Mouse (Mus musculus) adrenal gland, postnatal 4 days (tissue): ENCODE measurements around the gene Plekha1. TPM values are rescaled to one million over a fixed set of nuclear protein-coding genes. Genes with fewer than 3 reads are reported as not detected.

Experiments
- DNase-seq, 2 experiments: peaks; one replicate each; pipeline ENCODE4 v3.0.0; 2021 to 2022; ENCODE audit warnings: low spot score in 2 of 2, mixed read lengths in 2 of 2
- total RNA-seq, 2 experiments: library from RNA; stranded (reverse); gene quantifications; 2 replicates each; pipeline ENCODE4 v1.2.3; 2021

The Plekha1 gene
- total RNA-seq, 2 experiments from 2014 or later, result 39.2 to 41.8 TPM

GRCm38 (mm10) chr7:130914693-130915363 is 49.3 kb downstream of the Plekha1 start:
- DNase-seq, result no peak

GRCm38 (mm10) chr7:130918260-130918659 is 52.7 kb downstream of the Plekha1 start:
- no peak for DNase-seq

- no peak for DNase-seq
Measured at GRCm38 (mm10) chr7:130922981-130923731, 57.6 kb downstream of the Plekha1 start.

- DNase-seq, result no peak
Measured at GRCm38 (mm10) chr7:130930401-130930800, 64.8 kb downstream of the Plekha1 start.

- no peak for DNase-seq
Measured at GRCm38 (mm10) chr7:130932921-130933320, 67.4 kb downstream of the Plekha1 start.

GRCm38 (mm10) chr7:130934654-130935053 is 69.1 kb downstream of the Plekha1 start:
- DNase-seq, result no peak

DNA sequence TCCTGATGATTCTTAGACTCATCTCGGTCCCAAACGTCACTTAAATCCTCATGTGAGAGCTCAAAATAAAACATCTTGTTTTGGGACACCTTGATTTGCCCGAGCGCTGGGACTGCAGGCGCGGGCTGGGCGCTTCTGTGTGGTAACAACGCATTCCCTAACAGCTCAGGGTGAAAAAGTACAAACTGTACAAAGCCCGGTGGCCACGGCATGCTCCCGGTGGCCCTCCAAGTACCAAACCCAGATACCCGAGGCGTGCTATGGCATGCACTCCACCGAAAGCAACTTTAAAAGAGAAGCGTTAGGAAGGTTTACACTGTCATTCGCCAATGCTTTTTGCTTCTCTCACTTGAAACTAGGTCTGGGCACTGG is 69.9 kb downstream of the Plekha1 start:
- DNase-seq, result no peak

- DNase-seq, result peak; percentile 49
Measured at GRCm38 (mm10) chr7:130935793-130936471, 70.4 kb downstream of the Plekha1 start, which contains the start of gene Htra1. Gene Htra1, plus strand, starts transcription at chr7:130936111.

GRCm38 (mm10) chr7:130936472-130936951 is 71.0 kb downstream of the Plekha1 start:
- DNase-seq, result no peak

DNA sequence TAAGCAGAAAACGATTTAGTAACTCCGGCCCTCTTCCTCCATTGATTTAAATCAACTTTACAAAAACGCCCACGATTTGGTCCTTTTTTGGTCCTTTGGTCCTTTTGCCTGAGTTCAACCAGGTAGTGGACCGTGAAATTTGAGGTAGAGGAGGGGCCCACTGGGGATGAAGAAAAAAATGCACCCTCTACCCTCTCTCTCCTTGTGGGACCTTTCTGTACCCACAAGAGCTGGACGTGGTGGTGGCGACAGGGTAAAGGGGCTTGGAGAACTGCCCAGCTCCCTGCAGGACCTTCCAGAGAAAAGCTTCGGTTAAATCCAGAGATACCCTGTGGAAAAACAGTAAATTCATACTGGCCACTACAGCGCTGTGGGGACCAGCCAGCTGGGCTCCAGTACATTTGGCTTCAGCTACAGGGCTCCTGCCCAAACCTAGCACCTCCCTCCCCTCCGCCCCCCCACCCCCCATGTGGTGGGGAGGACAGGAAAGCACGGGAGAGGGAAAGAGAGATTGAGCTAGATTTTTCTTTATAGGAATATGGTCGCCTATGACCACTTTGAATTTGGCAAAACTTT is 71.8 kb downstream of the Plekha1 start:
- no peak for DNase-seq

DNA sequence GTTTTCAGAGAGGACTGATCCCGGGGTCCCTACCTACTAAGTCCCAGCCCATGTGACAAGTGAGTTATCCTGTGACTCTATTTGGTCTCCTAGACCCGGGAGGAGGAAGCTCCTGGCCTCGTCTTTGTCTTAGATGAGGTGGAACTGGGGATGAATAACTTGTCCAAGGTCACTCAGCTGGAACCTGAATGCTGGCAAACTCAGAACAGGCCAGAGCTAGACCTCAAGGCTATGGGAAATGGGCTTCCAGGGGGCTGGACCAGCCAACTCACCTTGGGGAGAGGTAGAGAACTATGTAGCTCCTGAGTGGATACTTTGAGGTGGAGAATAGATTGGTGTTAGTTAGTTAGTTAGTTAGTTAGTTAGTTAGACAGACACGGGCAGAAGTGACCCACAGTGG is 72.4 kb downstream of the Plekha1 start:
- no peak for DNase-seq

DNA sequence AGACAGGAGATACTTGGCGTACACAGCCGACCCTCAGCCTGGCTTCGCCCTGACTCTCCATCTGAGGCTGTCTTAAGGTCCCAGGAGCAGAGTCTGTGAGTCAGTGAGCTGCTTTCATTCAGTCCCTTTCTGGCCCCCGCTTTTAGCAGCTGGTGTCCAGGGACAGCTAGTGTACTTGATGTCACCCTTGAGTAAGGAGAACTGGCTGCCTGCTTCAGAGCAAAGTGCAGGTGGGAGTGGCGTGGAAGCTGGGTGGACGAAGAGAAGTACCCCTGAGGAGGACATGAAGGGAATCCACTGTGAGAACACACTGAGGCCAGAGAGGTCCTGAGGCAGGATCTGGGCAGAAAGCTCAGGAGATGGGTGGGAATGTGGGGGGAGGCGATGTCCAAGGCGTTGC is 73.3 kb downstream of the Plekha1 start:
- no peak for DNase-seq

DNA sequence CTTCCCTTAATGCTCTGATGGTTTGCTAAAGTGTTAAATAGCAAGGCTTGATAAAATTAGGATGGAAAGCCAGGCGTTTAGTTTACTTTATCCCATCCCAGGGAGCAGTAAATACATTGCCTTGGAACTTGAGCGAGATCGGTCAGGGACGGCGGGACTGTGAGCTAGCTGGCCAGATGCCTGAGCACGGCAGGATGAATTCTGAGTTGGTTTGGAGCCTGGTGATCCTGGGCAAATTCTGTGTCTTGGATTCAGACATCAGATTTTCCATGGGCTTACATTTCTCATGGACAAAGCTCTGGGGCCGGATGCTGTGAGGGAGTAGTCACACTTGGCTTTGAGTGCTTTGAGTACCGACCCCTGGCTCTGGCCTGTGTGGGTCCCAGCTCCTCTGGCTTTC is 75.2 kb downstream of the Plekha1 start:
- no peak for DNase-seq

DNA sequence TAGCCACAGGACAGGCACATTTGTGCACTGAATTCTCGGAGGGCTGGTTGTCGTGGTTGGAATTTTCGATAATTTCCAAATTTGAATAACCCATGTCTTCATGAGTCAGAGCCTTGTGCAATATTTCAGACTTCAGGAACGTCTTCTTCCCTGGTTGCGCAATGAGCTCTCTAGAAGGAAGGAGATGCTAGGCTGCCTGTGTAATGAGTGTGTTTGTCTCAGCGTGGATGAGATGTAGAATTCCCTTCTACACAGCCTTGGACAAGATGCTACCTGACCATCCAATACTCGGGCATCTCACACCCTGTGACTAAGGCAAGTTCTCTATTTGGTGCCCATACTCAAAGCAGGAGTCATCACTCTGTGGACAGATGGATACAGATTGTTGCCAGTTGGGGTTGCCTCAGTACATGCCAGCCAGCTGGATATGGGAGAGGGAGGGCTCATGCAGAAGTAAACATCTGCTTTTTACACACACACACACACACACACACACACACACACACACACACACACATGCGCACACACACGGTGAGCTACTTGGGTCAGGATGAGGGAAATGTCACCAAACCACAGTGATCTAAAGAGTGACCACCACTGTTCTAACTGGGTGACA is 77.8 kb downstream of the Plekha1 start:
- no peak for DNase-seq

DNA sequence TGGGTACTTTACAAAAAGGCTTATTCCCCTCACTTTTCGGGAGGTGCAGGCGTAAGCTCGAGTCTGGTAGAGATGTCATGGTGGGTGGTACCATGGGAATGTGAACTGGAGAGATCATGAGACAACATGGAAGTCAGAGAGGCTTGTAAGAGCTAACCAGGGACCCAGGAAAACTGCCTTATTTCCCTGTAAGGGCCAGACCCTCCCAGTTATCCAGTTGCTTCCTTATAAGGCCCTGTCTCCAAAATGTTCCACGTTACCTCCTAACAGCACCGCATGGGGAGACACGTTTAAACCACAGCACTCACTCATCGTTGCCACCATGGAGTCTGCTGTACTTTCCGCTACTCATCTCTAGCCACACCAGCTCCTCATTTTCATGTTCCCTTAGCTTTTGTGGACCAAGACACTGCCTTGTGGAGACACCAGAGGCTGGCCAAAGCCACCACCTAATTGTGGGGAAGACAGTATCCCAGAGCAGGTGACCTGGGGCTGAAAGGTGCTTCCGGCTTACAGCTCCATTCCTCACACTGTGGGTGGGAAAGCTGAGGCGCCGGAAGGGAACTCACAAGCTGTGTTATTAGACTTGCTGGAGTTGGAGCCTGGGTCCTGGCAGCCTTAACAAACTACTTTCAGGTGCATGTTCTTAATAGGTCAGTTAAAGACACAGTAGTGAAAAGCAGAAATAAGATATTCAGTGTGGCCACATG is 79.4 kb downstream of the Plekha1 start:
- no peak for DNase-seq

DNA sequence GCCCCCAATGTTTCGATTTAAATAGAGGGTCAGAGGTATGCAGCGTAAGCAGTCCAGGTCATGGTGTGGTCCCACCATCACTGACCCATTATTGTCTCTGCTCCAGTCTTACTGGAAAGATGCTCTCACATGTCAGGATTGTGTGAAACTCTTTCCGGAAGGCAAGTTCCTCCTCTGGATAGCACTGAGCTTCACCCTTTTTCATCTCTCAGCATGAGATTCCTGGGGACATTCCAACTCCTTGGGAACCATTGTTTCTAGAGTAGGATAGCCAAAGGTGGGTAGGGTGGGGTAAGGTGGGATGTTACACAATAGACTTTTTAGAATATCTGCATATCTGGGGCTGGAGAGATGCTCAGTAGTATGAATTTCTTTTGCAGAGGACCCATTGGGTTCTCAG is 80.2 kb downstream of the Plekha1 start:
- no peak for DNase-seq

- DNase-seq, result no peak
Measured at GRCm38 (mm10) chr7:130946303-130946702, 80.7 kb downstream of the Plekha1 start.

DNA sequence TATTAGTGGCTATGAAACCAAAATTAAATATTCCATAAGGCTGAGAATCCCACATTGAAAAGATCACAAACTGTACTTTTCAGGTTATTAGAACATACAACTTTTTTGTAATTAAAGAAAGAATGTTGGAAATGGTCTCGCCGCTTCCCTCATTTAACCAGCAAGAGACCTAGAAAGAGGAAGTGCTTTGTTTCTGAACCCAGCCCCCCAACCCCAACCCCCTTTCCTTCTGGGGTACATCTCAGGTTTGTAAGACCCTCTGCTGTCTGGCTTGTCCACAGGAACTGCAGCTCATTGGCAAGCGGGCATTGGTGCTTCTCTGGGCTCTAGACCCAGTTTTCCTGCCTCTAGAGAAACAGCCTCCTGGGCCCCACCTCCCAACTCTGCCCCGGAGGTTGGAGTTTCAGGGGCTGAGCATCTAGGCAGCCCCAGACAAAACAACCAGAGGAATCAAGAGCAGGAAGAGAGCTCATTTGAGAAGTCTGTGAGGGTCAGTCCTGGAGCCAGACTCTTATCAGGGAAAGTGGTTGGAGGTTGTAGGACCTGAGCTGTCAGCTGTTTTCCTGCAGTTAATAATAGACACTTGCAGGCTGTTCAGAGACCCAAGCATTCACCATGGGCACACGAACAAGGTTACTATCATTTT is 83.1 kb downstream of the Plekha1 start:
- DNase-seq, result no peak

DNA sequence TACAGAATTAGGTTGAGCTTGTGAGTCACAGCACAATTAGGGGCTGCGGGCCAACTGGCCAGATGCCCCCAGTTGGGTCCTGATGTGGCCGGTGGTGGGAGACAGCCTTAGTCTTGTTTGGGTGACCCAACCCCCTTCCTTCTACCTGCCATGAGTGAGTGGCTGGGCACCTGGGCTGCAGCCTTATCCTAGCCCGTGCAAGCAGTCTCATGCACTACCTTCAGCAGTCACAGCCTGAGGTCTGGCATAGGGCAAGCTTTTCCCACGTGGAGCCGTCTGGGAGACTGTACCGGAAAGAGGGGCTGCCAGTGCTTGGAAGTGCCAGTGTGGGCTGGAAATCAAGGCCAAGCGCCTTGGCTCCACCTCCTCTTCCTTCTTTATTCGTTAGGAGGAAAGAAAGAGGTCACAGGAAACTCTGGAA is 83.8 kb downstream of the Plekha1 start:
- DNase-seq, result no peak

DNA sequence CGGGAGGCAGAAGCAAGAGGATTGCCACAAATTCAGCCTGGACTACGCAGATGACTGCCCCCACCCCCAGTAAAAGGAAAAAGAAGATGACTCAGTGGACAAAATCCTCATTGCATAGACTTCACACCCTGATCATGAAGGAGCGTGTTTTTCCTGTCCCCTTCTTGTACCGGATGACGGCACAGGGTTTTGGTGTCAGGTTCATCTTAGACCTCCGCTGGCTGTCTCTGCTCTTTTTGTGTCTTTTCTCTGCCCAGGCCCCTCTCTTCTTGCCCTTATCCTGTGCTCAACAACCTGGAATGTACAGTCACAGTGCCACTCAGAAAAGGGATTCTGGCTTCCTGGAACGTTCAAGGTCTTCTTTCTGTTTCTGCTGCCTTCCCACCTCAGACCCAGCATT is 84.9 kb downstream of the Plekha1 start:
- no peak for DNase-seq
